Mouse (Mus musculus) left cerebral cortex, adult 9 months (tissue): ENCODE data around the gene Pias1.

ENCODE experiments used
- DNase-seq, 2 experiments: peaks; one replicate each; pipeline ENCODE4 v3.0.0; 2022; ENCODE audit warnings: low spot score in 2 of 2

Gene Pias1

DNA sequence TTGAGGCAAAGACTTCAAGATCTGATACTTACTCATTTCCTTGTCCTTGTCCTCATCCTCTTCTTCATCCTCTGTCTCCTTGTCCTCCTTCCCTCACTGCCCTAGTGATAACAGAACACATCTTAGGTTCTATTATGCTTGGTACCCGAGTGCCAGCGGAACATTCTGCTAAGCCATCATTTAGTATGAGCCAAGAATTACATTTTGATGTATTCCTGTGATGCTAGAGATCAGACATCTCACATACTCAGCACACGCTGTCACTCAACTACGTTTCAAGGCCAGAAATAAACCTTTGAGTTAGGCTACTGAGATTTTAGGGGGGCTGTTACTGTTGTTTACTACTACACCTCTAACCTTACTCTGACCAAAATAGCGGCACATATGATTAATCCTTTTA is at the start of gene Pias1:
Gene Pias1, minus strand, starts transcription at position 101 of the 400 bp plus-strand sequence.
- DNase-seq: no peak

DNA sequence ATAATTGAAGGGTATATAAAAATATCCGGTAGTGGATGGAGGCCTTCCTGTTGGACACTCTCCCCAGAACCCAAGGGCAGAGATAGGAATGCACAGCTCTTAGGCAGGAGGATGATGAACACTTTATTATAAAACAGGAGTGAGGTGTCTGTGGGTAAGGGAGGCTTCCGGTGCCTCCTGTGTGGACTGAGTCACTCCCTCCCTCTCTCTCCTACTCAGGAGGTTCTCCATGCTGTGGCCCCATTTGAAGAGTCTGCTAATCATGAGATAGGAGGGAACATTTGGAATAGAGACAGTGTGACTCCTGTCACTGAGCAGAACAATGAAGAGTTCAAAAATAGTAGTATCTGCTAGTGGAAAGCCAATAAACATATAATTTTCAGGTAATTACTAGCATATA is 47.7 kb upstream of the Pias1 start:
- peak in 1 of 2 experiments; percentile 30 for DNase-seq

DNA sequence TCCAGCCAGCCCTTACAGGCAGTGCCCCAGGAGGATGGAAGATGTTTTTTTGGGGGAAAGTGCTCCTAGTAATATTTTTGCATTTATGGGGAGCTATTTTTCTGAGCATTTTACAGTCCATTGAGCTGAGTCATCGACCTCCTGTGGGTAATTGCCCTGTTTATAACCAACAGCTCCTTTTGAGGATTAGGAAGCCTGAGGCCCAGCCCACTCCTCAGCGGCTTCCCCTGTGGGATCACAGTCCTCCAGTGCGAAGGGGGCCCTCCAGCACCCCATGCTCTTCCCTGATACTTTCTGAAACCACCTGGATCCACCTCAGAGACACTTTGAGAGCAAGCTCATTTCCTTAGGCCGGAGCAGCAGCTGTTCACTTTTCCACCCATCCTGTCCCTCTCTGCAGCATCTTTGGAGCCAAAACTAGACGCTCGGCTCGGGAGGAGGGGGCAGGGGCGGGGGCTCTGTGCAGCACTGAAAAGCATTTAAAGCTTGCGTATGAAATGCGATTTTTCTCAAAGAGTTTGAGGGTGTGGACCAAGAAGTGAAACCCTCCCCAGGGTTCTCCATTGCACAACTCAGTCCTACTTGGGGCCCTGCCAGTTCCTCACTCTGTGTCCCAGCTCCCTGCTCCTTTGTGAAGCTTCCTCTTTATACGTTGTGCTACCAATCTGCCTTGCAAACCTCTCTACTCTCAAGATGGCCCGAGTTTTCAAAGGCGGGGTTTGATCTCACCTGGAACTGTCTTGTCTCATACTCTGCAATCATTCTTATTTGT is 43.5 kb upstream of the Pias1 start:
- peak in 1 of 2 experiments; percentile 39 for DNase-seq

- DNase-seq: no peak
Measured at GRCm38 (mm10) chr9:63022486-63022885, 34.8 kb upstream of the Pias1 start.

- DNase-seq: no peak
Measured at GRCm38 (mm10) chr9:63007371-63007770, 19.6 kb upstream of the Pias1 start.

DNA sequence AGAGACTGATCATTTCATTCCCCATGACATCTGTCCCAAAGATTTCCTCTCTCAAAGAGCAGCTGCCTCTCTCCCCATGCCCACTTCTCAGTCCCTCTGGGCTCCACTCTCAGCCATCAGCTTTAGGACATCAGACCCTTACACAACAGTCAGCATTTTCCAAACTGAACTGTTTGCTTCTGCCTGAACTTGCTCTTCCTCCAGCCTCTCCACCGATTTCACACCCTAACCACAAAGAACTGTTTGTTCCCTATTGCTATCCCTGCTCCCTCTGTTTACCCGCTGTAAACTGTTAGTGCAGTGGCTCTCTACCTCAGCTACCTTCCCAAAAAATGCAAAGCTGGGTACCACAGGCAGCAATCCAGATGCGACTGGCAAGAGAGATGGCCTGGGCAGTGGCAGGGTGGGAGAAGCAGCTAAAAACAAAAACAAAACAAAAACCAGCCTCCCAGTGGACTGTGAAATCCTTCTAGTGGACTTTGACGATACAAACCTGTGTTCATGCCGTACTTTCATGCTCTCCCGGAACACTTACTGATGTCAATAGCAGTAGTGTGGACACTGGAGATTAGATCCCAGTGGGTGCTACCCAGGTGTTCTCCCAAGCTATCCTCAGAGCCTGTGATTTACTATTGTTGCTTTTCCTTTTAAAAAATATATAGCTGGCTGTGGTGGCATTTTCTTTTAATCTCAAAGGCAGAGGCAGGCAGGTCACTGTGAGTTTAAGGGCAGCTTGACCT is 18.5 kb upstream of the Pias1 start:
- DNase-seq: no peak

DNA sequence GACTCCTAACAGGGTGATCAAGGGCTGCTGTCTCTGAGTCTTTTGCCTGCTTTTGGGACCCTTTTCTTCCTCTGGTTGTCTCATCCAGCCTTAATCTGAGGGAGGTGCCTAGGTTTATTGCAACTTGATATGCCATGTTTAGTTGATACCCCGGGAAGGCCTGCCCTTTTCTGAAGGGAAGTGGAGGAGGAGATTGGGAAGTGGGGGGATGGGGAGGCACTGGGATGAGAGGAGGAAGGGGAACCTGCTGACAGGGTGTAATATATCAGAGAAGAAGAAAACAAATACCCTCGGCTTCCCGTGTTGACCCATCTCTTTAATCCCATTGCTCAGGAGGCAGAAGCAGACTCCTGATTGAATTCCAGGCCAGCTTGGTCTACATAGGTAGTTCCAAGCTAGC is 10.8 kb upstream of the Pias1 start:
- DNase-seq: no peak

GRCm38 (mm10) chr9:62997626-62998025 is 9.9 kb upstream of the Pias1 start:
- no peak for DNase-seq

GRCm38 (mm10) chr9:62995186-62995585 is 7.5 kb upstream of the Pias1 start:
- no peak for DNase-seq

GRCm38 (mm10) chr9:62990134-62990533 is 2.4 kb upstream of the Pias1 start:
- DNase-seq: no peak

DNA sequence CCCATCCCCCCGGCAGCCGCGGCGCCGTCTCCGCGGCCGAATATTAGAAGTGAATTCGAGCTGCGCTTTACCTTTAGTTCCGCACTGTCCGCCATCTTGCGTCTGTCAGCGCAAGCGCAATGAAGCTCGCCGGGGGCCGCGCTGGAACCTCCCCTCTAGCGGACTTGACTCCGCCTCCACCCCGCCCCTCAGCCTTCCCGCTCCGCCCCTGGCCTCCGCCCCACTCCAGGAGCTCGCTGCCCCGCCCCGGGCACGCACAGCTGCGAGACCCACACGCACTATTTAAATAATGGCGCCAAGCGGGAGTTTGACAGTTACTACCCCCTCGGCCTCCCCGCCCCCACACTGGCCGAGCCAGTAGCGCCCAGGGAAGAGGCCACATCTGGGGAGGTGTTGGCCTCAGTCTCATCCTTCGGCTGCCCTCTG is 6.9 kb downstream of the Pias1 start:
- peak; percentile 85 to 97 for DNase-seq

DNA sequence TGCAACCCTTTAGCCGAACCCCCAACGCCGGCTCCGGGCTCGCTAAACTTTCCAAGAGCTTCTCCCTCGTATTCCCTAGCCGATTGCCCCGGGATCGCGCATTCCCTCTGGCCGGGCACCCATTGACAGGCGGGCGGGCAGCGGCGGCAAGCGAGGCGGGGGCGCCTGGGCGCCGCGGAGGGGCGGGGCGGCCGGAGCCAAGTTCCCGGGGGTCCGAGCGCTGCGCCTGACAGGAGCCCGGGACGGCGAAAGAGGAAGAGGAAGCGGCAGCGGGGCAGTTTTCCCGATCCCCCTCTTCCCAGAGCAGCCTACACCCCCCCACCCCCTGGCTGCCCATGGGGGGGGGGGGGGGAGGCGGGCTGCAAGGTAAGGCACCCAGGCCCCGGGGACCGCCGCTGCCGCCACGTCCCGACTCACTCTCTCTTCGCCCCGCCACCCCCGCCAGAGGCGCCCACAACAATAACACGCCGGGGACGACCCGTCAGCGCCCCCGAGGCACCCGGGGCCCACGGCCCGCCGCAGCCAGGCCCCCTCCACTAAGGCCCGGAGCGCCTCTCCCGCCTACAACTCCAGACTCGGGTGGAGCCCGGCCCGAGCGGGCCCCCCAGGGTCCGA is 7.5 kb downstream of the Pias1 start:
- DNase-seq: peak in 1 of 2 experiments; percentile 6

GRCm38 (mm10) chr9:62979461-62980161 is 8.1 kb downstream of the Pias1 start:
- DNase-seq: no peak

GRCm38 (mm10) chr9:62977152-62977551 is 10.6 kb downstream of the Pias1 start:
- no peak for DNase-seq

DNA sequence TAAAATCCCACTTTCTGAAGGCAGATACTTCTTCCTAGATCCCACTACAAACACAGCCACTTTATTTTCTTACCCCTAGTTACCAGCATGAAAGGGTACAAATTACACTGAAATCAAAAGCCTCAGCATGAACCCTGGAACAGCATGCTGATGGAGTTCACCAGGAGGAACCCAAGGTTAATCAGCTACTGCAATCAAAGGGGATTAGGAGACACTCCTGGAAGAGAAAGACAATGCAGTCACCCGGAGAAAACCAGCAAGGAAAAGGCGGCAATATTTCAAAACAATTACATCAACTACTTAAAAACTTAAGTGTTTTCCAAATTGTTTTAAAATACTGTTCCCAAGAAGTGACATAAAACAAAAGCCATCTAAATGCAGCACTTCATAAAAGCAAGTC is 11.9 kb downstream of the Pias1 start:
- DNase-seq: no peak

DNA sequence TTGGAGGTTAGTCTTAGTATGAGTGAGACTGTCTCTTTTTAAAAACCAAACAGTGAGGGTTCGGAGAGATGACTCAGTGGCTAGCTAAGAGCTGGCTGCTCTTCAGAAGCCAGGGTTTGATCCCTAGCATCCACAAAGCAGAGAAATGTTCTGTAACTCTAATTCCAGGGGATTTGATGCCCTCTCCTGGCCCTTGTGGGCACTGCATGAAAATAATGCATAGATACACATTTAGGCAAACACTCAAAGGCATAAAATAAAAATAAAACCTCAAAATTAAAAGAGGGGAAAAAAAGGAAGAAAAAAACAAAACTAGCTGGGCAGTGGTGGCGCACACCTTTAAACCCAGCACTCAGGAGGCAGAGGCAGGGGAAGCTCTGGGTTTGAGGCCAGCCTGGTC is 13.3 kb downstream of the Pias1 start:
- no peak for DNase-seq

- no peak for DNase-seq
Measured at GRCm38 (mm10) chr9:62972073-62972745, 15.5 kb downstream of the Pias1 start.

DNA sequence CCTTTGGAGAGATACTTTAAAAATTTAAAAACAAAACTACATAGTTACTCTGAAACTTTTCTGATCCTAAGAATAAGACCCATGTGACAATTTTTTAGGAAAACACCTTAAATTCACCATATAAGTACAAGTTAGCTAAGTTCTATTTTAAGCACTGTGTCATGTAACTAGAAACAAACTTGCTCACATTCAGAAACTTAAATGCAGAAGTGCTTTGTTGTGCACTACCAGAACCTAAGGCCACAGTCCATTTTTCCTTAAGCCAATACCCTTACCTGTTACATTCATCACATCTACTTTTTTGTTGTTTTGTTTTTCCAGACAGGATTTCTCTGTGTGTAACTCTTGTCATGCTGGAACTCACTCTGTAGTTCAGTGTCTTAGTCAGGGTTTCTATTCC is 17.4 kb downstream of the Pias1 start:
- no peak for DNase-seq

- DNase-seq: no peak
Measured at GRCm38 (mm10) chr9:62966018-62966417, 21.7 kb downstream of the Pias1 start.

GRCm38 (mm10) chr9:62952713-62953112 is 35.0 kb downstream of the Pias1 start:
- no peak for DNase-seq

GRCm38 (mm10) chr9:62945346-62945745 is 42.4 kb downstream of the Pias1 start:
- DNase-seq: no peak

DNA sequence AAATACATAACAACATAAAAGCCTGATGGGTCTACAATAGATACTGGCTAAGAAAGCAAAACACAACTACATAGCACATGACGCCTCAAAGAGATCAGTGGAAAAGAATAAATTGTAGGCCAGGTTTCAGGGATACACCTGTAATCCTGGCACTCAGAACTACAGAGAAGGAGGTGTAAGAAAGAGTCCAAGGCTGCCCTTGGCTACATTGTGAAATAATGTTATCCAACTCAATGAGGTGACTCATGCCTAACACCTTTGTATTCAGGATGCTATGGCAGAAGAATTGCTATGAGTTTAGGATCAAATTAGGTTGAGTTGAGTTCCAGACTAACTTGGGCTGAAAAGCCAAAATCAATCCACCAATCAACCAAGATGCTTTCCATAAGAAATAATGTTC is 43.7 kb downstream of the Pias1 start:
- DNase-seq: no peak
